Mouse (Mus musculus) neutrophil, adult 59 days (primary cell): ENCODE data around the gene Spock1. TPM values are rescaled to one million over a fixed set of nuclear protein-coding genes. Genes with fewer than 3 reads are reported as not detected.

Source experiments
- total RNA-seq, 2 experiments: library from RNA; stranded (reverse); gene quantifications; 1 replicate in 1 of 2; 2 replicates in 1 of 2; pipeline ENCODE4 v1.2.4; 2023

The Spock1 gene
- not detected for total RNA-seq

GRCm38 (mm10) chr13:57908266-57908582 is at the start of gene Spock1:
Spock1 (minus strand) TSS chr13:57908332.

Other genes with a start within 250 kb of the Spock1 start
- gene Klhl3, start 205.3 kb upstream of the Spock1 start, total RNA-seq, result under 1 TPM; 0.22 to 0.29 TPM
- 10 to 100 TPM; 73.5 to 80.3 TPM for gene Hnrnpa0, start 220.2 kb upstream of the Spock1 start, total RNA-seq
- 10 to 100 TPM; 31.0 to 42.8 TPM for gene Idnk, start 249.3 kb upstream of the Spock1 start, total RNA-seq